Mouse (Mus musculus) erythroblast, embryonic 14.5 days (primary cell): ENCODE data around the gene Nceh1.

Experiments used
- GATA1 ChIP-seq: IDR thresholded peaks from 2 replicates; pipeline ENCODE4 v1.6.1; 2012; ENCODE audit warnings: low read length, inconsistent platforms, mixed read lengths
- TAL1 ChIP-seq: IDR thresholded peaks from 3 replicates; pipeline ENCODE4 v1.6.1; 2012; ENCODE audit warnings: low read length, inconsistent platforms, mixed read lengths

GRCm38 (mm10) chr3:27323551-27323950 lies 140.8 kb downstream of the Nceh1 start:
- no peak for TF ChIP-seq TAL1
- TF ChIP-seq GATA1: no peak
